Mouse (Mus musculus) hindbrain, embryonic 14.5 days (tissue): ENCODE measurements at regions not wholly inside any gene's neighbourhood (a gene's known extent, or its start where the extent isn't known, plus 50 kb on each side); places are given as distances from the start of the nearest gene placed in this dataset.

Source experiments
- ATAC-seq: fragments of 200-750 bp; cut with Nextera tagmentation; 2 replicates; pipeline ENCODE4 v1.8.0; 2017; ENCODE audit warnings: moderate number of reproducible peaks, mild to moderate bottlenecking, moderate TSS enrichment, moderate library complexity; ENCODE audit not compliant: low FRiP score
- DNase-seq: peaks from one replicate; pipeline ENCODE4 v3.0.0-alpha.2; 2015; ENCODE audit warnings: low spot score
- H3K27ac ChIP-seq: fragments of 300-500 bp; sonication (generic); 2 replicates; pipeline ENCODE4 v1.5.1; 2014; ENCODE audit warnings: mild to moderate bottlenecking, moderate library complexity
- H3K27me3 ChIP-seq: fragments of 300-500 bp; sonication (generic); 2 replicates; pipeline ENCODE4 v1.6.1; 2014; ENCODE audit warnings: mild to moderate bottlenecking, low read length, mixed read lengths; ENCODE audit not compliant: control insufficient read depth, insufficient read depth
- H3K36me3 ChIP-seq: fragments of 300-500 bp; sonication (generic); replicated peaks from 2 replicates; pipeline ENCODE4 v1.6.1; 2014; ENCODE audit not compliant: control insufficient read depth, insufficient read depth
- H3K4me1 ChIP-seq: fragments of 300-500 bp; sonication (generic); replicated peaks from 2 replicates; pipeline ENCODE4 v1.6.1; 2014; ENCODE audit warnings: antibody characterized with exemption, low read length, mixed read lengths; ENCODE audit not compliant: control insufficient read depth, insufficient read depth
- H3K4me2 ChIP-seq: fragments of 300-500 bp; sonication (generic); replicated peaks from 2 replicates; pipeline ENCODE4 v1.6.1; 2014; ENCODE audit warnings: mild to moderate bottlenecking, moderate library complexity
- H3K4me3 ChIP-seq: fragments of 300-500 bp; sonication (generic); replicated peaks from 2 replicates; pipeline ENCODE4 v1.5.1; 2014; ENCODE audit warnings: mild to moderate bottlenecking, low read length
- H3K9ac ChIP-seq: fragments of 300-500 bp; sonication (generic); 2 replicates; pipeline ENCODE4 v1.6.1; 2014
- H3K9me3 ChIP-seq: fragments of 300-500 bp; sonication (generic); 2 replicates; pipeline ENCODE4 v1.6.1; 2016; ENCODE audit warnings: low read length; ENCODE audit not compliant: control insufficient read depth
- WGBS: fragments of 180-500 bp; shearing (Covaris S2); extraction: QIAGEN DNeasy Blood & Tissue Kit; methylation state at CpG from one replicate; pipeline ENCODE4 v1.1.7; 2014; 5-methylcytosine and 5-hydroxymethylcytosine counted together

DNA sequence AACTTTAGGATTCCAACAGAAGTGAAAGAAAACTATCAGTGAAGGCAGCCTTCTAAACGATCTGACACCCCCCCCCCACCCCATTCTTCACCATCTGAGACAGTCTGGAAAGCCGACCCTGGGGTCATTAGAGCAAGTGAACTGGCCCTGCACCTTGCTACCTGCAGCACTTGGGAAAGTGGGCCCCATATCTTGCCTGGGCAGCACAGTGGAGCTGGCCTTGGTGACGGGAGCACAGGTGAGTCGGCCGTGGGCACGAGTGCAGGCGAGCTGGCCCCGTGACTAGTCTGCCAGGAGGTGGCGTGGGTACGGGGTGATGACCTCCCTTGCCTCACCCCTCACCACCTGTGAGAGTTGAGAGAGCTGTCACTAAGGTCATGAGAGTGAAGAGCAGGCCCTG lies 110.7 kb upstream of the Abca1 start:
- WGBS = 92% methylated on average over 10 of the region's 10 CpGs
- no peak for ATAC-seq
- no peaks in the 10 kb centered on the region for H3K9me3 ChIP-seq

GRCm38 (mm10) chr4:53269999-53270398 lies 110.3 kb upstream of the Abca1 start:
- Histone ChIP-seq H3K4me2 (no peak overlapping the region), H3K36me3 (no peaks in the 10 kb centered on the region), H3K4me3 (no peak overlapping the region), H3K9me3 (no peaks in the 10 kb centered on the region), H3K9ac (no peak overlapping the region), H3K4me1 (no peaks in the 10 kb centered on the region), H3K27ac (no peak overlapping the region), H3K27me3 (no peaks in the 10 kb centered on the region)
- DNase-seq (no peak), ATAC-seq (no peak)
- 96% methylated on average over 5 of the region's 5 CpGs for WGBS

More for the DNA sequence above, 110.7 kb upstream of the Abca1 start:
- H3K4me2 ChIP-seq = no peak overlapping the region
- no peak for DNase-seq
- no peaks in the 10 kb centered on the region for H3K27me3 ChIP-seq
- no peak overlapping the region for H3K4me3 ChIP-seq
- H3K27ac ChIP-seq = no peak overlapping the region
- H3K36me3 ChIP-seq = no peaks in the 10 kb centered on the region
- no peak overlapping the region for H3K9ac ChIP-seq
- no peaks in the 10 kb centered on the region for H3K4me1 ChIP-seq

GRCm38 (mm10) chr4:53269251-53269842 lies 109.7 kb upstream of the Abca1 start:
- Histone ChIP-seq H3K4me1 (peaks cover 4% of the 10 kb centered on the region; the same call in 1 of the 2 replicates), H3K36me3 (no peaks in the 10 kb centered on the region), H3K9ac (no peak overlapping the region), H3K9me3 (no peaks in the 10 kb centered on the region), H3K4me3 (no peak overlapping the region), H3K27ac (no peak overlapping the region), H3K27me3 (no peaks in the 10 kb centered on the region), H3K4me2 (no peak overlapping the region)
- no peak for DNase-seq
- 94% methylated on average over 5 of the region's 5 CpGs for WGBS
- ATAC-seq = no peak; the same call in 1 of the 2 replicates

DNA sequence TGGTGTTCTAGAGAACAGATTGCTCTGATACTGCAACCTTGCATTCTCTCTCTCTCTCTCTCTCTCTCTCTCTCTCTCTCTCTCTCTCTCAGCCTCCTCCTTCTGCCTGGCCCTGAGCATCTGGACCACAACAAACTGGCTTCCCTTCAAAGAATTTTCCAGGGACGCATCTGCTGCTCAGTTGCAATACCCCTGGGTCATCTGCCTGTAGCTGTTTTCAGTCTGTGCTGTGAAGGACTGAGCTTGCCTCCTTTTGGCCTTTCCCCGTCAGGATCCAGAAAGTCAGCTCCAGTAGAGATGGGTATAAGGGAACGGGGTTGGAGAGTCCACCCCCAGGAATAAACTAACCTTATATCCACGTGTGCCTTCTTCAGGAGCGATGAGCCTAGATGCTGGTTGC lies 105.2 kb upstream of the Abca1 start:
- no peak overlapping the region for H3K4me3 ChIP-seq
- no peak overlapping the region; the same call in 1 of the 2 replicates for H3K27ac ChIP-seq
- no peaks in the 10 kb centered on the region for H3K36me3 ChIP-seq
- peaks cover 11% of the 10 kb centered on the region; the same call in 1 of the 2 replicates for H3K4me1 ChIP-seq
- H3K4me2 ChIP-seq = no peak overlapping the region
- no peaks in the 10 kb centered on the region for H3K27me3 ChIP-seq
- ATAC-seq (0 out of 2 replicates have a peak, but pooled peaks have one; percentile 13), DNase-seq (peak; percentile 34)
- WGBS = 71% methylated on average over 5 of the region's 5 CpGs
- no peaks in the 10 kb centered on the region for H3K9me3 ChIP-seq
- H3K9ac ChIP-seq = no peak overlapping the region

DNA sequence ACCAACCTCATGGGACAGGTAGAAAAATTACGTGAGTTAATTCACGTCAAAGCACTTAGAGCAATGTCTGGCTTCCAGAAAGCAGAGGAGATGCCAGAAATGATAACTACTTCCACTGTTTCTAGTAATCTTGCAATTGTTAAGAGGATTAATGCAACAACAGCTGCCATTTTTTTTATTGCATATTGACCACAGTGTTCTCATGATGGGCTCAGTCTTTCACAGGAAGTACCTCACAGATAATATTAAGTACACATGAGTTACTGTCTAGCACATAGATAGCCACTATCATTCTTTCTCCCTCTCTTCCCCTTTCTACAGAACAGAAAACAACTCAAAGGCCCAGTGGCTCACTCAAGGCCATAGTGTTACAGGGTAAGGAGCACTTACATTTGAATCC lies 104.8 kb upstream of the Abca1 start:
- no peak overlapping the region for H3K9ac ChIP-seq
- peaks cover 11% of the 10 kb centered on the region; the same call in 1 of the 2 replicates for H3K4me1 ChIP-seq
- DNase-seq (no peak), ATAC-seq (no peak)
- H3K27me3 ChIP-seq = no peaks in the 10 kb centered on the region
- H3K27ac ChIP-seq = peak overlapping the region; percentile 71
- H3K4me2 ChIP-seq = no peak overlapping the region
- 56% methylated on average over 2 of the region's 2 CpGs for whole genome bisulfite sequencing
- H3K9me3 ChIP-seq = no peaks in the 10 kb centered on the region
- no peaks in the 10 kb centered on the region for H3K36me3 ChIP-seq
- no peak overlapping the region for H3K4me3 ChIP-seq

DNA sequence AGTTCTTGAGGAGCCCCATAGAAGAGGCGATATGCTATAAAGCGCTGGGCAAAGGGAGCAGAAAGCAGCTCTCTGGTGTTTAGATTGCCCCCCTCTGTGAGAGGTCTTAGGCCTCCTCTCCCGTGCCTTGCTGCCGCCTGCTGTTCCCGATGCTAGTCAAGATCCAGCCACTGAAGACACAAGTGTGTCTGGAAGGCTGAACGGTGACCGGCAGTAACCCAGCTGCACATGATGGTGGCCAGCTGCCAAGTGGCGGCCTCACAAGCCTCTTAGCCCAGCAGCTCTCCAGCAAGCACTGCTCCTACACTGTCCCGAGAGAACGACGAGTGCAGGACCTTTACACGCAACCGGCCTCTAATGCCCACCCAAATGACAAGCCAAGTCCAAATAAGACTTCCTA lies 104.1 kb upstream of the Abca1 start:
- H3K36me3 ChIP-seq = no peaks in the 10 kb centered on the region
- H3K9ac ChIP-seq = no peak overlapping the region
- WGBS = 37% methylated on average over 13 of the region's 13 CpGs
- DNase-seq (peak; percentile 76), ATAC-seq (peak; percentile 91)
- H3K9me3 ChIP-seq = no peaks in the 10 kb centered on the region
- no peak overlapping the region for H3K4me3 ChIP-seq
- H3K27me3 ChIP-seq = no peaks in the 10 kb centered on the region
- H3K27ac ChIP-seq = peak overlapping the region; percentile 71
- H3K4me1 ChIP-seq = peaks cover 11% of the 10 kb centered on the region; the same call in 1 of the 2 replicates
- H3K4me2 ChIP-seq = 0 out of 2 replicates have a peak overlapping the region, but pooled peaks have one; percentile 12

GRCm38 (mm10) chr4:53262466-53262865 lies 102.8 kb upstream of the Abca1 start:
- no peak overlapping the region for H3K4me2 ChIP-seq
- no peak overlapping the region for H3K27ac ChIP-seq
- peaks cover 11% of the 10 kb centered on the region; the same call in 1 of the 2 replicates for H3K4me1 ChIP-seq
- 90% methylated on average over 5 of the region's 5 CpGs for WGBS
- H3K27me3 ChIP-seq = no peaks in the 10 kb centered on the region
- H3K9me3 ChIP-seq = no peaks in the 10 kb centered on the region
- no peak overlapping the region for H3K9ac ChIP-seq
- DNase-seq (no peak), ATAC-seq (no peak)
- H3K4me3 ChIP-seq = no peak overlapping the region
- no peaks in the 10 kb centered on the region for H3K36me3 ChIP-seq

DNA sequence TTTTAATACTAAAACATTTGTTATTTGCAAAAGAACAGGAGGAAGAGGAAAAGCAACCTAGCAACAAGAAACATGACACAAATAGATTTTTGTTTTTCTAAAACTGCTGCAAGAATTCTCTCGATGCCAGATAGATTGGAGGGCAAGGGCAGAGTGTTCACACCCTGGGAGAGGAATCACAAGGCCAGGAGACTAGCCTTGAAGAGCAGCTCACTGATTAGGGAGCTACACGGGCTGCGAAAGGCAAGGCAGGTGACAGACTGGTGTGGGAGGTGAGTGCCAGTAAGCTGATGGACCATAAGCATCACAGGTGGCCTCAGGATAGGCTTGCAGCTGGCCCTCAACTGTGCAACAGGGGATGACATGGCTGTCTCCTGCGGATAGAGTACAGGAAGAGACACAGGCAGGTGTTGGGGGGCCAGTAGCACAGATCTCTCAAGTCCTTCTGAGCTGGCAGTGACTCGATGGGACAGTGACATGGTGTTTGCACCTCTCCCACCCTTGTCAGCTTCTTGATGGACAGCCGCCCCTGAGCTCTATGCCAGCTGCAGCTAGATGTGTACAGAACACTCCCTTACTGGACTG lies 102.0 kb upstream of the Abca1 start:
- H3K27me3 ChIP-seq = no peaks in the 10 kb centered on the region
- 85% methylated on average over 6 of the region's 6 CpGs for WGBS
- H3K4me1 ChIP-seq = peaks cover 11% of the 10 kb centered on the region; the same call in 1 of the 2 replicates
- H3K4me3 ChIP-seq = no peak overlapping the region
- no peak overlapping the region for H3K4me2 ChIP-seq
- no peak overlapping the region for H3K9ac ChIP-seq
- H3K9me3 ChIP-seq = no peaks in the 10 kb centered on the region
- ATAC-seq = no peak
- H3K36me3 ChIP-seq = no peaks in the 10 kb centered on the region
- no peak overlapping the region for H3K27ac ChIP-seq
- no peak for DNase-seq

DNA sequence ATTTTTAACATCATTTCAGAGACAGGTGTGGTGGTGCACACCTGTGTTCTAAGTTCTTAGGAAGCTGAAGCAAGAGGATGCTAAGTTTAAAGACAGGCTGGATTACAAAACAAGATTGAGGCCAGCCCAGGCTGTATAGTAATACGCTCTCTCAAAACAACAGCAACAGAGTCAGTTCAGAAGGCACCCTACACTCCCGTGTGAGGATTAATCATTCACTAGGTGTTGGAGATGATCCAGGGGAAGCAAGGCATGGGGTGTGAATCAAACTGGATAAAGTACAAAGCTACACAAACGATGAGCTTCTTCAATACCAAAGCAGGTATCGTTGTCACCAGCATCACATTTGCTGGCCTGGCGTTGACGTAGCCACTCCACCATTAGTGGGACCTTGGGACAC lies 99.3 kb upstream of the Abca1 start:
- ATAC-seq (no peak), DNase-seq (no peak)
- no peak overlapping the region for H3K4me2 ChIP-seq
- peaks cover 3% of the 10 kb centered on the region; the same call in 1 of the 2 replicates for H3K4me1 ChIP-seq
- no peak overlapping the region for H3K9ac ChIP-seq
- no peak overlapping the region for H3K4me3 ChIP-seq
- no peaks in the 10 kb centered on the region for H3K36me3 ChIP-seq
- H3K27ac ChIP-seq = no peak overlapping the region
- H3K9me3 ChIP-seq = no peaks in the 10 kb centered on the region
- H3K27me3 ChIP-seq = no peaks in the 10 kb centered on the region
- WGBS = 92% methylated on average over 6 of the region's 6 CpGs
